Mouse (Mus musculus) MEL (cell line): ENCODE measurements at regions not wholly inside any gene's neighbourhood (a gene's known extent, or its start where the extent isn't known, plus 50 kb on each side); places are given as distances from the start of the nearest gene placed in this dataset.

Experiments
- DNase-seq: peaks from one replicate; pipeline ENCODE4 v3.0.0; 2011; ENCODE audit warnings: low read depth, low spot score
- H3K27ac ChIP-seq: 2 replicates; pipeline ENCODE4 v1.5.1; 2012; ENCODE audit warnings: low read depth, mild to moderate bottlenecking, control low read depth, low read length, moderate library complexity; ENCODE audit not compliant: control insufficient read depth
- H3K27me3 ChIP-seq, 2 experiments: fragments of 150-350 bp in 1 of 2; sonication (generic) in 1 of 2; 2 replicates each; pipeline ENCODE4 v1.6.1; 2012; ENCODE audit warnings: low read length in 2 of 2, mild to moderate bottlenecking in 2 of 2, improper control_type of control experiment in 1 of 2, moderate library complexity in 1 of 2; ENCODE audit not compliant: insufficient read depth in 2 of 2, control insufficient read depth in 1 of 2
- H3K36me3 ChIP-seq, 2 experiments: 2 replicates each; pipeline ENCODE4 v1.6.1; 2012 to 2014; ENCODE audit warnings: low read length in 2 of 2, improper control_type of control experiment in 1 of 2, inconsistent platforms in 1 of 2, mild to moderate bottlenecking in 1 of 2; ENCODE audit not compliant: insufficient read depth in 2 of 2, control insufficient read depth in 1 of 2
- H3K4me1 ChIP-seq, 2 experiments: fragments of 150-350 bp in 1 of 2; sonication (generic) in 1 of 2; 2 replicates each; pipeline ENCODE4 v1.6.1; 2012; ENCODE audit warnings: low read length in 2 of 2, improper control_type of control experiment in 1 of 2, mild to moderate bottlenecking in 1 of 2; ENCODE audit not compliant: insufficient read depth in 2 of 2, control insufficient read depth in 1 of 2
- H3K4me3 ChIP-seq, 2 experiments: fragments of 150-350 bp in 1 of 2; sonication (generic) in 1 of 2; 2 replicates each; pipeline ENCODE4 v1.5.1; 2012; ENCODE audit warnings: low read depth in 2 of 2, low read length in 2 of 2, mild to moderate bottlenecking in 2 of 2, moderate library complexity in 2 of 2, control low read depth in 1 of 2, improper control_type of control experiment in 1 of 2; ENCODE audit not compliant: control insufficient read depth in 1 of 2, insufficient read depth in 1 of 2
- H3K79me2 ChIP-seq: 2 replicates; pipeline ENCODE4 v1.6.1; 2012; ENCODE audit warnings: mild to moderate bottlenecking, low read length, moderate library complexity; ENCODE audit not compliant: control insufficient read depth, poor library complexity, insufficient read depth
- H3K9ac ChIP-seq: 2 replicates; pipeline ENCODE4 v1.6.1; 2012; ENCODE audit warnings: low read depth, mild to moderate bottlenecking, control low read depth, low read length, moderate library complexity; ENCODE audit not compliant: control insufficient read depth, poor library complexity, severe bottlenecking
- H3K9me3 ChIP-seq: fragments of 150-350 bp; sonication (generic); replicated peaks from 2 replicates; pipeline ENCODE4 v1.6.1; 2012; ENCODE audit warnings: mild to moderate bottlenecking, low read length, improper control_type of control experiment, moderate library complexity; ENCODE audit not compliant: insufficient read depth
- CHD1 ChIP-seq: IDR thresholded peaks from 2 replicates; pipeline ENCODE4 v1.6.1; 2012; ENCODE audit warnings: low read depth, mild to moderate bottlenecking, inconsistent platforms, low read length, improper control_type of control experiment
- CTCF ChIP-seq, 3 experiments: IDR thresholded peaks in 2 of 3; conservative IDR thresholded peaks in 1 of 3; 2 replicates each; pipeline ENCODE4 v1.5.1; 2011 to 2012; ENCODE audit warnings: low read length in 3 of 3, low read depth in 2 of 3, mild to moderate bottlenecking in 2 of 3, improper control_type of control experiment in 1 of 3, inconsistent platforms in 1 of 3, mixed read lengths in 1 of 3, moderate library complexity in 1 of 3; ENCODE audit not compliant: control insufficient read depth in 1 of 3, insufficient read depth in 1 of 3, poor library complexity in 1 of 3, severe bottlenecking in 1 of 3
- E2F4 ChIP-seq: IDR thresholded peaks from 2 replicates; pipeline ENCODE4 v1.6.1; 2011; ENCODE audit warnings: low read depth, low read length, improper control_type of control experiment, borderline replicate concordance
- ELF1 ChIP-seq: IDR thresholded peaks from 2 replicates; pipeline ENCODE4 v1.6.1; 2014; ENCODE audit warnings: low read depth, mild to moderate bottlenecking, inconsistent platforms, low read length, improper control_type of control experiment, moderate library complexity
- EP300 ChIP-seq, 2 experiments: IDR thresholded peaks; 2 replicates each; pipeline ENCODE4 v1.6.1; 2011; ENCODE audit warnings: improper control_type of control experiment in 2 of 2, low read length in 2 of 2, low read depth in 1 of 2, mild to moderate bottlenecking in 1 of 2
- GATA1 ChIP-seq: IDR thresholded peaks from 2 replicates; pipeline ENCODE4 v1.6.1; 2011; ENCODE audit warnings: low read depth, low read length, improper control_type of control experiment
- KAT2A ChIP-seq: conservative IDR thresholded peaks from 2 replicates; pipeline ENCODE4 v1.6.1; 2012; ENCODE audit warnings: low read depth, low read length, improper control_type of control experiment, inconsistent platforms
- MXI1 ChIP-seq: IDR thresholded peaks from 2 replicates; pipeline ENCODE4 v1.6.1; 2011; ENCODE audit warnings: mild to moderate bottlenecking, low read depth, low read length, improper control_type of control experiment
- MYC ChIP-seq: IDR thresholded peaks from 2 replicates; pipeline ENCODE4 v1.6.1; 2011; ENCODE audit warnings: low read depth, mild to moderate bottlenecking, low read length, improper control_type of control experiment, moderate library complexity
- NELFE ChIP-seq: IDR thresholded peaks from 2 replicates; pipeline ENCODE4 v1.6.1; 2011; ENCODE audit warnings: low read depth, low read length, improper control_type of control experiment
- NRF1 ChIP-seq: IDR thresholded peaks from 2 replicates; pipeline ENCODE4 v1.6.1; 2014; ENCODE audit warnings: low read depth, mild to moderate bottlenecking, inconsistent platforms, low read length, improper control_type of control experiment, moderate library complexity; ENCODE audit not compliant: poor library complexity, insufficient read depth, severe bottlenecking
- POLR2AphosphoS5 ChIP-seq: IDR thresholded peaks from 2 replicates; pipeline ENCODE4 v1.6.1; 2012; ENCODE audit warnings: low read depth, borderline replicate concordance, mild to moderate bottlenecking, inconsistent platforms, low read length, moderate library complexity, mixed read lengths
- RAD21 ChIP-seq: IDR thresholded peaks from 2 replicates; pipeline ENCODE4 v1.6.1; 2011; ENCODE audit warnings: mild to moderate bottlenecking, low read depth, low read length, improper control_type of control experiment
- TAL1 ChIP-seq: IDR thresholded peaks from 2 replicates; pipeline ENCODE4 v1.6.1; 2012; ENCODE audit warnings: mild to moderate bottlenecking, inconsistent platforms, low read length, moderate library complexity, mixed read lengths
- TBP ChIP-seq: IDR thresholded peaks from 2 replicates; pipeline ENCODE4 v1.8.0; 2011; ENCODE audit warnings: low read depth, low read length, improper control_type of control experiment
- TCF12 ChIP-seq: IDR thresholded peaks from 2 replicates; pipeline ENCODE4 v1.6.1; 2014; ENCODE audit warnings: low read depth, mild to moderate bottlenecking, inconsistent platforms, low read length, improper control_type of control experiment, moderate library complexity
- UBTF ChIP-seq: IDR thresholded peaks from 2 replicates; pipeline ENCODE4 v1.6.1; 2012; ENCODE audit warnings: low read depth, mild to moderate bottlenecking, inconsistent platforms, low read length, improper control_type of control experiment, moderate library complexity, borderline replicate concordance; ENCODE audit not compliant: insufficient read depth
- ZC3H11A ChIP-seq: IDR thresholded peaks from 2 replicates; pipeline ENCODE4 v1.6.1; 2012; ENCODE audit warnings: low read depth, mild to moderate bottlenecking, inconsistent platforms, low read length, improper control_type of control experiment
- ZKSCAN1 ChIP-seq: IDR thresholded peaks from 2 replicates; pipeline ENCODE4 v1.6.1; 2012; ENCODE audit warnings: low read depth, mild to moderate bottlenecking, inconsistent platforms, low read length, improper control_type of control experiment, moderate library complexity

GRCm38 (mm10) chr7:58473150-58473549 is 182.8 kb upstream of the Atp10a start:
- no peaks in the 10 kb centered on the region for H3K27me3 ChIP-seq
- no peak overlapping the region for H3K27ac ChIP-seq
- H3K79me2 ChIP-seq: no peaks in the 10 kb centered on the region
- no peaks in the 10 kb centered on the region for H3K4me1 ChIP-seq
- TF ChIP-seq UBTF: no peak
- TF ChIP-seq MXI1: no peak
- no peak for TF ChIP-seq EP300 (IDR thresholded peaks at IDR 0.05; ENCODE audit: low read depth in 1 of 2, low read length in 2 of 2)
- TF ChIP-seq TAL1: no peak
- no peak for TF ChIP-seq CHD1
- TF ChIP-seq POLR2AphosphoS5: no peak
- TF ChIP-seq ELF1: no peak
- no peak for TF ChIP-seq ZKSCAN1
- TF ChIP-seq ZC3H11A: no peak
- no peak for TF ChIP-seq NELFE
- TF ChIP-seq TCF12: no peak
- TF ChIP-seq NRF1: no peak
- TF ChIP-seq MYC: no peak
- no peak for TF ChIP-seq E2F4
- TF ChIP-seq CTCF (IDR thresholded peaks at IDR 0.05 in 2 of 3, conservative IDR thresholded peaks at IDR 0.05 in 1 of 3; ENCODE audit: control insufficient read depth in 1 of 3, insufficient read depth in 1 of 3, low read depth in 2 of 3, low read length in 3 of 3, poor library complexity in 1 of 3, severe bottlenecking in 1 of 3): no peak
- no peak for TF ChIP-seq KAT2A
- DNase-seq: no peak
- no peaks in the 10 kb centered on the region for H3K36me3 ChIP-seq
- no peak overlapping the region for H3K9ac ChIP-seq
- H3K9me3 ChIP-seq: no peaks in the 10 kb centered on the region
- H3K4me3 ChIP-seq: no peak overlapping the region

- Histone ChIP-seq H3K4me1 (no peaks in the 10 kb centered on the region), H3K9ac (no peak overlapping the region), H3K9me3 (no peaks in the 10 kb centered on the region), H3K27me3 (no peaks in the 10 kb centered on the region), H3K36me3 (no peaks in the 10 kb centered on the region), H3K27ac (no peak overlapping the region), H3K79me2 (no peaks in the 10 kb centered on the region), H3K4me3 (no peak overlapping the region)
- DNase-seq: no peak
- no peak for TF ChIP-seq TCF12
- no peak for TF ChIP-seq ZKSCAN1
- no peak for TF ChIP-seq RAD21
- no peak for TF ChIP-seq UBTF
- no peak for TF ChIP-seq GATA1
- TF ChIP-seq MYC: no peak
- no peak for TF ChIP-seq NELFE
- TF ChIP-seq ZC3H11A: no peak
- no peak for TF ChIP-seq TBP
Measured at GRCm38 (mm10) chr7:58475139-58475538, 180.8 kb upstream of the Atp10a start.
